Mouse (Mus musculus): ENCODE data around the gene Rps6ka5. TPM values are rescaled to one million over a fixed set of nuclear protein-coding genes. Genes with fewer than 3 reads are reported as not detected.

Rps6ka5 gene
- polyA plus RNA-seq, 1 experiment from 2014 or later = 1.6 TPM

DNA sequence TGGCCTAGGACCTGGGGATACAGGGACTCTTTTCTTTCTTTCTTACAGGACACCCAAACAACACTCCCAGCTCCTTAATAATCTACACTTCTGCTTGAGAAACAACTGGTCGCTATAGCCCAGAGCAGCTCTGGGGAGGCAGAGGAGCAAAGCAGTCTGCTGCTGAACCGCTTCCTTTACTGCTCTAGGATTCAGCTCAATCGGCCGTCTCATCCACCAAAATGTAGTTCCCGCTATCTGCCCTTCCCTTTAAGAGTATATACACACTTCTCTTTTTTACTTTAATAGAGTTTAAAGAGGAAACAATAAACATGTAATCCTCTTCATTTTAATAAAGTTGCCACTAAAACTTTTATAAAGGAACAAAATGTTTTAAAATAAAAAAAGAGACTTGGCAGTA is 117.0 kb downstream of the Rps6ka5 start:
- no peak overlapping the region for H3K4me3 ChIP-seq (ENCODE audit: low read depth, low read length)
- no peak overlapping the region for H3K4me2 ChIP-seq (ENCODE audit: low read depth, low read length)
- no peak overlapping the region for H3K9ac ChIP-seq (ENCODE audit: low read depth, low read length)

DNA sequence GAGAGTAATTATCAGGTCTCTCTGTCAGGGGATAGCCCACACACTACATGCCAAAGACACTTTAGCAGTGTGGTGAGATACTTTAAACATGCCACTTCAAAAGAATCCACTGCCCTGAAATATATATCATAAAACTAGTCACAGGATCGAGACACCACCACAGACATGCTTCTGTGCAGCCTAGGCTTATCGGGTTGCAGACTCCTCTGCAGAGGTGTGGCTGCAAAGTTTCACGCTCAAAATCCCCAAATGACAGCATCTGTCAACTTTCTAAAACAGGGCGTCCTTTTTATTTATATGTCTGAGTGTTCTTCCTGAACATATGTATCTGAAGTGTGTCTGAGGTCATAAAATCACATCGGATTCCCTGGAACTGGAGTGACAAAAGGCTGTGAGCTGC is 117.7 kb downstream of the Rps6ka5 start:
- H3K4me2 ChIP-seq (ENCODE audit: low read depth, low read length) = no peak overlapping the region
- no peaks in the 10 kb centered on the region for H3K9me3 ChIP-seq (replicated peaks; ENCODE audit: control insufficient read depth, low read length)
- no peaks in the 10 kb centered on the region for H3K4me1 ChIP-seq (ENCODE audit: control insufficient read depth, low read depth, low read length)
- H3K27me3 ChIP-seq (ENCODE audit: control insufficient read depth, insufficient read depth, low read depth, low read length) = no peaks in the 10 kb centered on the region
- ATAC-seq (ENCODE audit: low read depth) = no peak
- no peak overlapping the region for H3K9ac ChIP-seq (ENCODE audit: low read depth, low read length)
- no peak overlapping the region for H3K4me3 ChIP-seq (ENCODE audit: low read depth, low read length)
- H3K27ac ChIP-seq (ENCODE audit: low read length) = no peak overlapping the region
- no peaks in the 10 kb centered on the region for H3K36me3 ChIP-seq (ENCODE audit: control insufficient read depth, insufficient read depth)
- WGBS (ENCODE audit: insufficient replicate concordance) = 55% methylated on average over 5 of the region's 5 CpGs

More for the DNA sequence above, 117.0 kb downstream of the Rps6ka5 start:
- no peaks in the 10 kb centered on the region for H3K36me3 ChIP-seq (ENCODE audit: control insufficient read depth, insufficient read depth)
- H3K4me1 ChIP-seq (ENCODE audit: control insufficient read depth, low read depth, low read length) = no peaks in the 10 kb centered on the region
- 63% methylated on average over 5 of the region's 5 CpGs for WGBS (ENCODE audit: insufficient replicate concordance)
- ATAC-seq (ENCODE audit: low read depth) = no peak
- H3K27me3 ChIP-seq (ENCODE audit: control insufficient read depth, insufficient read depth, low read depth, low read length) = no peaks in the 10 kb centered on the region
- H3K27ac ChIP-seq (ENCODE audit: low read length) = no peak overlapping the region
- no peaks in the 10 kb centered on the region for H3K9me3 ChIP-seq (replicated peaks; ENCODE audit: control insufficient read depth, low read length)

DNA sequence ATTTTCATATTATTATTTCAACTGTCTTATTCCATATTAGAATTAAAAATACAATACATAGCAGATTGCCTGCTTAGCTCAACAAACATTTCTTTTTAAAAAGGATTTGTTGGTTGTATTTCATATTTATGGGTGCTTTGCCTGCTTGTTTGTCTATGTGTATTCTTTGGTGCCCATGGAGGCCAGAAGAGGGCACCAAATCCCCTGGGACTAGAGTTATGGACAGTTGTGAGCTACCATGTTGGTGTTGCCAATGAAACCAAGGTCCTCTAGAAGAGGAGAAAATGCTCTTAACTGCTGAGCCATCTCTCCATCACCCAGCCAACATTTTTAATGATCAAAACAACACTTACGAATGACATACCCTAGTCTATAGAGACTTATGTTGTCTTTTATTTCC is 120.0 kb downstream of the Rps6ka5 start:
- no peak overlapping the region for H3K9ac ChIP-seq (ENCODE audit: low read depth, low read length)
- no peak overlapping the region for H3K27ac ChIP-seq (ENCODE audit: low read length)
- no peaks in the 10 kb centered on the region for H3K9me3 ChIP-seq (replicated peaks; ENCODE audit: control insufficient read depth, low read length)
- H3K36me3 ChIP-seq (ENCODE audit: control insufficient read depth, insufficient read depth) = no peaks in the 10 kb centered on the region
- no peaks in the 10 kb centered on the region for H3K27me3 ChIP-seq (ENCODE audit: control insufficient read depth, insufficient read depth, low read depth, low read length)
- 69% methylated on average over 1 of the region's 1 CpGs for WGBS (ENCODE audit: insufficient replicate concordance)
- H3K4me1 ChIP-seq (ENCODE audit: control insufficient read depth, low read depth, low read length) = no peaks in the 10 kb centered on the region
- ATAC-seq (ENCODE audit: low read depth) = no peak
- H3K4me3 ChIP-seq (ENCODE audit: low read depth, low read length) = no peak overlapping the region
- H3K4me2 ChIP-seq (ENCODE audit: low read depth, low read length) = no peak overlapping the region

DNA sequence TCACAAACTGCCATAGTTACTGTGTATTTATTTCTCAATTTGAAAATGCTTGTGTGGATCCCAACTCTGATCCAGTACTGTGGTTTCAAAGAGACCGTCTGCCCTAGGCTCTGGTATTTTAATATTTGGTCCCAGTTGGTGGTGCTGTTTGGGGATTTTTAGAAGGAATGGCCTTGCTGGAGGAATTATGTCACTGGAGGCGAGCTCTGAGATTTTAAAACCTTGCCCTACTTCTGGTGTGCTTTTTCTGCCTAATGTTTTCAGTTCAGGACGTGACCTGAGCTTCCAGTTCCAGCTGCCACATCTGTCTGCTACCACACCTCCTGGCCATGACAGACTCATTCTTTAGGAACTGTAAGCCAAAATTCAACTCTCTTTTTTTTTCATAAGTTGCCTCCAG is 121.2 kb downstream of the Rps6ka5 start:
- Histone ChIP-seq H3K27ac (ENCODE audit: low read length) (no peak overlapping the region), H3K4me1 (ENCODE audit: control insufficient read depth, low read depth, low read length) (no peaks in the 10 kb centered on the region), H3K36me3 (ENCODE audit: control insufficient read depth, insufficient read depth) (no peaks in the 10 kb centered on the region), H3K4me3 (ENCODE audit: low read depth, low read length) (no peak overlapping the region), H3K4me2 (ENCODE audit: low read depth, low read length) (no peak overlapping the region), H3K9me3 (replicated peaks; ENCODE audit: control insufficient read depth, low read length) (no peaks in the 10 kb centered on the region), H3K9ac (ENCODE audit: low read depth, low read length) (no peak overlapping the region), H3K27me3 (ENCODE audit: control insufficient read depth, insufficient read depth, low read depth, low read length) (no peaks in the 10 kb centered on the region)
- 77% methylated on average over 3 of the region's 3 CpGs for WGBS (ENCODE audit: insufficient replicate concordance)
- ATAC-seq (ENCODE audit: low read depth) = no peak

DNA sequence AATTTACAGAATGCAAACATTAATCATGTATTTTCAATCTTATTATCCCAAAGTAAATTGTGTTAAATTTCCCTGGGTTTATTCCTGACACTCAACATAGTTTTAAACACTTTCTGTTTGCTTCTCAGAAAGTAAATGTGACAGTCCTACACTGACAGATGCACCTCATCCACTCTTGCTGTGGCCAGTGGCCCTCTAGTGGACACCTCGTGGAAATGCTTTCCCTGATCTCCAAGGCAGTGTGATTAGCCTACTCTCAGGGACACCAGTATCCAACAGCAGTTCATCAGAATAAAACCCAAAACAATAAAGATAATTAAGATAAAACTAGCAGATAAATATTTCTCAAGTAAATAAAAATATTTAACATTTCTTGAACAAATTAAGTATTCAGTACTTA is 122.2 kb downstream of the Rps6ka5 start:
- H3K4me3 ChIP-seq (ENCODE audit: low read depth, low read length) = no peak overlapping the region
- peak; percentile 48; the same call in 1 of the 2 replicates for ATAC-seq (ENCODE audit: low read depth)
- H3K27me3 ChIP-seq (ENCODE audit: control insufficient read depth, insufficient read depth, low read depth, low read length) = no peaks in the 10 kb centered on the region
- 0% methylated on average over 1 of the region's 1 CpGs for WGBS (ENCODE audit: insufficient replicate concordance)
- H3K4me1 ChIP-seq (ENCODE audit: control insufficient read depth, low read depth, low read length) = no peaks in the 10 kb centered on the region
- H3K9ac ChIP-seq (ENCODE audit: low read depth, low read length) = no peak overlapping the region
- H3K36me3 ChIP-seq (ENCODE audit: control insufficient read depth, insufficient read depth) = no peaks in the 10 kb centered on the region
- no peak overlapping the region for H3K27ac ChIP-seq (ENCODE audit: low read length)
- no peaks in the 10 kb centered on the region for H3K9me3 ChIP-seq (replicated peaks; ENCODE audit: control insufficient read depth, low read length)
- no peak overlapping the region for H3K4me2 ChIP-seq (ENCODE audit: low read depth, low read length)

GRCm38 (mm10) chr12:100594700-100595099 is 132.1 kb downstream of the Rps6ka5 start:
- Histone ChIP-seq H3K27ac (ENCODE audit: low read length) (no peak overlapping the region), H3K4me1 (ENCODE audit: control insufficient read depth, low read depth, low read length) (no peaks in the 10 kb centered on the region), H3K4me3 (ENCODE audit: low read depth, low read length) (no peak overlapping the region), H3K36me3 (ENCODE audit: control insufficient read depth, insufficient read depth) (no peaks in the 10 kb centered on the region), H3K4me2 (ENCODE audit: low read depth, low read length) (no peak overlapping the region), H3K9me3 (replicated peaks; ENCODE audit: control insufficient read depth, low read length) (no peaks in the 10 kb centered on the region), H3K9ac (ENCODE audit: low read depth, low read length) (no peak overlapping the region), H3K27me3 (ENCODE audit: control insufficient read depth, insufficient read depth, low read depth, low read length) (no peaks in the 10 kb centered on the region)
- WGBS (ENCODE audit: insufficient replicate concordance) = 20% methylated on average over 3 of the region's 3 CpGs
- ATAC-seq (ENCODE audit: low read depth) = peak; percentile 76

- 62% methylated on average over 2 of the region's 2 CpGs for WGBS (ENCODE audit: insufficient replicate concordance)
- H3K4me3 ChIP-seq (ENCODE audit: low read depth, low read length) = no peak overlapping the region
- H3K9ac ChIP-seq (ENCODE audit: low read depth, low read length) = no peak overlapping the region
- H3K4me2 ChIP-seq (ENCODE audit: low read depth, low read length) = no peak overlapping the region
- H3K27ac ChIP-seq (ENCODE audit: low read length) = no peak overlapping the region
- no peaks in the 10 kb centered on the region for H3K36me3 ChIP-seq (ENCODE audit: control insufficient read depth, insufficient read depth)
- H3K27me3 ChIP-seq (ENCODE audit: control insufficient read depth, insufficient read depth, low read depth, low read length) = no peaks in the 10 kb centered on the region
- no peaks in the 10 kb centered on the region for H3K9me3 ChIP-seq (replicated peaks; ENCODE audit: control insufficient read depth, low read length)
- ATAC-seq (ENCODE audit: low read depth) = no peak
- H3K4me1 ChIP-seq (ENCODE audit: control insufficient read depth, low read depth, low read length) = no peaks in the 10 kb centered on the region
These were observed 140.2 kb downstream of the Rps6ka5 start for GRCm38 (mm10) chr12:100586601-100587000.

DNA sequence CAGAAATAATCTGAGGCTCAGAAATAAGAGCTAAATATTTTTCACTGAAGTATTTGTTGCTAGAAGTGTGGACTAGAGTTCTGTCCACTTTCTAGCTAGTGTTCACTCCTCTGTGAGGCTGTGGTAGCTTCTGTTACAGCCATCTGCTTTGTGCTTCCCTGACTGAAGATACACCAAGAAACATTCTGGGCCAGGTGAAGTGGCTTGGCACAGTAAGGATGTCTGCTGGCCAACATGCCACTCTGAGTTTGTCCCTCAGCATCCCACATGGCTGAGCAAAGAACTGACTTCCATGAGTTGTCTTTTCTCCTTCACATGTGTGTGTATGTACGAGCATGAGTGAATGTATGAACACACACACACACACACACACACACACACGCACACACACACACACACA is 147.6 kb downstream of the Rps6ka5 start:
- WGBS (ENCODE audit: insufficient replicate concordance) = 72% methylated on average over 2 of the region's 2 CpGs
- no peaks in the 10 kb centered on the region for H3K27me3 ChIP-seq (ENCODE audit: control insufficient read depth, insufficient read depth, low read depth, low read length)

GRCm38 (mm10) chr12:100578291-100578690 is 148.5 kb downstream of the Rps6ka5 start:
- no peak for ATAC-seq (ENCODE audit: low read depth)
- no peak overlapping the region for H3K27ac ChIP-seq (ENCODE audit: low read length)
- no peak overlapping the region for H3K9ac ChIP-seq (ENCODE audit: low read depth, low read length)
- H3K4me2 ChIP-seq (ENCODE audit: low read depth, low read length) = no peak overlapping the region
- no peak overlapping the region for H3K4me3 ChIP-seq (ENCODE audit: low read depth, low read length)
- H3K36me3 ChIP-seq (ENCODE audit: control insufficient read depth, insufficient read depth) = no peaks in the 10 kb centered on the region
- no peaks in the 10 kb centered on the region for H3K4me1 ChIP-seq (ENCODE audit: control insufficient read depth, low read depth, low read length)
- no peaks in the 10 kb centered on the region for H3K27me3 ChIP-seq (ENCODE audit: control insufficient read depth, insufficient read depth, low read depth, low read length)
- WGBS (ENCODE audit: insufficient replicate concordance) = 48% methylated on average over 2 of the region's 2 CpGs
- no peaks in the 10 kb centered on the region for H3K9me3 ChIP-seq (replicated peaks; ENCODE audit: control insufficient read depth, low read length)

More for the DNA sequence above, 147.6 kb downstream of the Rps6ka5 start:
- no peak overlapping the region for H3K4me3 ChIP-seq (ENCODE audit: low read depth, low read length)
- H3K4me2 ChIP-seq (ENCODE audit: low read depth, low read length) = no peak overlapping the region
- no peak overlapping the region for H3K9ac ChIP-seq (ENCODE audit: low read depth, low read length)
- ATAC-seq (ENCODE audit: low read depth) = no peak
- H3K27ac ChIP-seq (ENCODE audit: low read length) = no peak overlapping the region
- no peaks in the 10 kb centered on the region for H3K9me3 ChIP-seq (replicated peaks; ENCODE audit: control insufficient read depth, low read length)
- no peaks in the 10 kb centered on the region for H3K4me1 ChIP-seq (ENCODE audit: control insufficient read depth, low read depth, low read length)
- no peaks in the 10 kb centered on the region for H3K36me3 ChIP-seq (ENCODE audit: control insufficient read depth, insufficient read depth)
